Mouse (Mus musculus) heart, adult 2 months (tissue): ENCODE results near the gene Ankrd33b. TPM values are rescaled to one million over a fixed set of nuclear protein-coding genes. Genes with fewer than 3 reads are reported as not detected.
A peak's percentile ranks its signal among the peaks of the same experiment; 100 is the strongest.

Experiments
- DNase-seq, 2 experiments: peaks; one replicate each; pipeline ENCODE4 v3.0.0; 2021
- H3K27ac ChIP-seq: fragments of 200-600 bp; 2 replicates; pipeline ENCODE4 v1.8.1; 2022
- H3K27me3 ChIP-seq: fragments of 200-500 bp; 2 replicates; pipeline ENCODE4 v1.6.1; 2012; ENCODE audit warnings: mild to moderate bottlenecking, low read length, inconsistent platforms, mixed read lengths; ENCODE audit not compliant: control insufficient read depth, insufficient read depth
- H3K36me3 ChIP-seq: fragments of 200-500 bp; 2 replicates; pipeline ENCODE4 v1.6.1; 2012; ENCODE audit warnings: low read length, inconsistent platforms; ENCODE audit not compliant: control insufficient read depth, insufficient read depth
- H3K4me1 ChIP-seq: fragments of 200-500 bp; 2 replicates; pipeline ENCODE4 v1.6.1; 2011; ENCODE audit warnings: low read length; ENCODE audit not compliant: control insufficient read depth, insufficient read depth
- H3K4me3 ChIP-seq: fragments of 200-600 bp; 2 replicates; pipeline ENCODE4 v1.8.1; 2022
- H3K79me2 ChIP-seq: fragments of 200-500 bp; replicated peaks from 2 replicates; pipeline ENCODE4 v1.6.1; 2012; ENCODE audit warnings: mild to moderate bottlenecking, inconsistent platforms, low read length, moderate library complexity, mixed read lengths; ENCODE audit not compliant: control insufficient read depth, insufficient read depth
- H3K9ac ChIP-seq: fragments of 200-500 bp; 2 replicates; pipeline ENCODE4 v1.6.1; 2012; ENCODE audit warnings: low read depth, mild to moderate bottlenecking, control low read depth, inconsistent platforms, low read length, mixed read lengths
- CTCF ChIP-seq: fragments of 200-600 bp; IDR thresholded peaks from 2 replicates; pipeline ENCODE4 v1.8.1; 2022; ENCODE audit warnings: antibody characterized with exemption, mild to moderate bottlenecking, moderate library complexity
- EP300 ChIP-seq: fragments of 200-500 bp; IDR thresholded peaks from 2 replicates; pipeline ENCODE4 v1.6.1; 2011; ENCODE audit warnings: low read depth, low read length, control low read depth; ENCODE audit not compliant: insufficient read depth
- POLR2A ChIP-seq: fragments of 200-500 bp; IDR thresholded peaks from 2 replicates; pipeline ENCODE4 v1.6.1; 2011; ENCODE audit warnings: mild to moderate bottlenecking, low read depth, low read length, control low read depth; ENCODE audit not compliant: insufficient read depth
- WGBS: fragments of 180-500 bp; shearing (Covaris S2); methylation state at CpG from one replicate; pipeline ENCODE4 v1.1.7; 2018; 5-methylcytosine and 5-hydroxymethylcytosine counted together
- intact Hi-C: fragments of 180-260 bp; cut with DNase I; formaldehyde crosslinking; loops from one replicate; pipeline ENCODE4 v1.15.1; 2025
- polyA plus RNA-seq: library from polyadenylated mRNA; depleted of rRNA; stranded (reverse); fragments of >200 nt; gene quantifications from 2 replicates; pipeline ENCODE4 v1.2.3, GENCODE M21; 2012
- total RNA-seq, 2 experiments: library from RNA; stranded (reverse); gene quantifications; 2 replicates each; pipeline ENCODE4 v1.2.3; 2021

The Ankrd33b gene
- total and polyA plus RNA-seq, 3 experiments: 7.8 to 32.8 (median 28.6) TPM

DNA sequence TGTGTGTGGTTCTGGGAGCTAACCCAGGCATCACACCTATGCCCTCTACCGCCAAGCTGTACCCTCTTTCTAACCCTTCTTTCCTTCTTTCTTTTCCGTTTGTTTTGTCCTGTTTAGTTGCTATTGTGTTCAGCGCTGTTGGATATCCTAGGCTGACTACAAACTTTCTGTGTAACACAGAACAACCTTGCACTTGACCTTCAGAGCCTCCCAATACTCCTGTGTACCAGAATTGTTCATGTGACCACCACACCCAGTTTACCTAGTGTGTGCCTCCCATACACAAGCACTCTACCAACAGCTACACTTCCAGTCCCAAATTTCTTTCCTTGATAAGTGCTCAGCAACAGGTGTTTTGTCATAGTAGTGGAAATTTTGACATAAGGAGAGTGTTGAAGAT is 11.9 kb upstream of the Ankrd33b start:
- H3K36me3 ChIP-seq: no peaks in the 10 kb centered on the region
- no peaks in the 10 kb centered on the region for H3K27me3 ChIP-seq
- H3K27ac ChIP-seq: no peak overlapping the region
- intact Hi-C loops: no loop called here
- TF ChIP-seq EP300 (no peak), POLR2A (no peak), CTCF (no peak)
- H3K79me2 ChIP-seq: no peaks in the 10 kb centered on the region
- peaks cover 2% of the 10 kb centered on the region for H3K4me1 ChIP-seq
- H3K9ac ChIP-seq: no peak overlapping the region
- no peak overlapping the region for H3K4me3 ChIP-seq
- 91% methylated on average over 3 of the region's 3 CpGs for WGBS
- no peak for DNase-seq

GRCm38 (mm10) chr15:31375212-31375611 is 7.7 kb upstream of the Ankrd33b start:
- Histone ChIP-seq H3K27ac (no peak overlapping the region), H3K36me3 (no peaks in the 10 kb centered on the region), H3K79me2 (no peaks in the 10 kb centered on the region), H3K9ac (no peak overlapping the region), H3K4me3 (no peak overlapping the region), H3K4me1 (no peaks in the 10 kb centered on the region), H3K27me3 (no peaks in the 10 kb centered on the region)
- no peak for TF ChIP-seq POLR2A
- no peak for TF ChIP-seq EP300
- TF ChIP-seq CTCF: no peak
- no peak for DNase-seq
- 54% methylated on average over 4 of the region's 4 CpGs for WGBS
- intact Hi-C loops: no loop called here

DNA sequence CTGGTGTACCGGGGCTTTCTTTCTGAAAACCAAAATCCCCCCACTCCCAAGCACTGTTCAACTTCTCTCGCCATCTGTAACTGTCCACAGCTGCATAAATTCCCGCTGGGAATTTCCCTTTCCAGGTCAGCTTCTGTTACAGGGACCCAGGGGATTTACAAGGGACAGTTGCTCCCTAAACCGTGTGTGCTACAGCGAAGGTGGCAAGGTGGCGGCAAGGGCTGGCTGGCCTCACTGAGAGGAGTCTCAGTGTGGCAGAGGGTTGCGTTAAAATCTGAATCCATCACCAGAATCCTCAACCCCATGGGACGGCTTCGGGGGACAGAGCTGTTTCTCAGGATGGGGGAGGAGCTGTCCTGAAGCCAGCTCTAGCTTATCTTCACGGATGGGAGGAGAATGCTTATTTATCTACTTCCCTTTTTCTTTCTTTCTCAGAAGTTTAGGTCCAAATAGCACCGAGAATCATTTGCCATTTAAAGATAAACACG is 1.6 kb upstream of the Ankrd33b start:
- Histone ChIP-seq H3K27me3 (no peaks in the 10 kb centered on the region), H3K9ac (peak overlapping the region; percentile 33; the same call in 1 of the 2 replicates), H3K4me1 (peaks cover 5% of the 10 kb centered on the region), H3K79me2 (peaks cover 2% of the 10 kb centered on the region; the same call in 1 of the 2 replicates), H3K4me3 (no peak overlapping the region; the same call in 1 of the 2 replicates), H3K36me3 (no peaks in the 10 kb centered on the region), H3K27ac (no peak overlapping the region)
- intact Hi-C loops: no loop called here
- 30% methylated on average over 12 of the region's 12 CpGs for WGBS
- TF ChIP-seq POLR2A (no peak), CTCF (no peak), EP300 (no peak)
- DNase-seq: peak in 1 of 2 experiments; percentile 24

DNA sequence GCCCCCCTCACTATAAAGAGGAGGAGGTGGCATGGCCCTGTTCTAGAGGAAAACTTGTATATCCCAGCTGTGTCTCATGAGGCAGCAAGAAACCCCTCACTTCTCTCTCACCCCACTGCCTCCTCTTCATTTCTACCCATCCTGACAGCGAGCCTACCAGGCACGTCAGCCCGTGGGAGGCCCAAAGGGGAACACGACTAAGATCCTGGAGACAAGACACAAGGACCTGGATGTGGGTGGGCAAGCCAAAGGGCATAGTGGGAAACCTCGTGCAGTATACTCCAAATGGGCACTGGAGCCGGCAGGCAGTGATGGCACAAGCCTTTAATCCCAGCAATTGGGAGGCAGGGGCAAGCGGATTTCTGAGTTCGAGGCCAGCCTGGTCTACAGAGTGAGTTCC is 1.0 kb upstream of the Ankrd33b start:
- Histone ChIP-seq H3K4me1 (peaks cover 5% of the 10 kb centered on the region), H3K27ac (no peak overlapping the region; the same call in 1 of the 2 replicates), H3K4me3 (no peak overlapping the region; the same call in 1 of the 2 replicates), H3K79me2 (peaks cover 2% of the 10 kb centered on the region; the same call in 1 of the 2 replicates), H3K9ac (no peak overlapping the region), H3K27me3 (no peaks in the 10 kb centered on the region), H3K36me3 (no peaks in the 10 kb centered on the region)
- 61% methylated on average over 8 of the region's 8 CpGs for WGBS
- no peak for TF ChIP-seq POLR2A
- no peak for TF ChIP-seq CTCF
- TF ChIP-seq EP300: no peak
- DNase-seq: no peak
- intact Hi-C loops: no loop called here

GRCm38 (mm10) chr15:31366596-31367480 is 688 bp downstream of the Ankrd33b start:
- Histone ChIP-seq H3K4me3 (peak overlapping the region; percentile 78), H3K27ac (peak overlapping the region; percentile 82), H3K9ac (peak overlapping the region; percentile 96), H3K79me2 (peaks cover 2% of the 10 kb centered on the region), H3K4me1 (peaks cover 5% of the 10 kb centered on the region), H3K27me3 (no peaks in the 10 kb centered on the region), H3K36me3 (no peaks in the 10 kb centered on the region)
- DNase-seq: no peak
- TF ChIP-seq CTCF (no peak), EP300 (no peak), POLR2A (no peak)
- intact Hi-C loops: loop anchor here (2.0 kb wide), 4 partner anchors 16 to 52 kb away; no protein-coding TSS in a partner anchor
- WGBS: 1% methylated on average over 72 of the region's 72 CpGs
